Mouse (Mus musculus) kidney, adult 2 months (tissue): ENCODE measurements at regions not wholly inside any gene's neighbourhood (a gene's known extent, or its start where the extent isn't known, plus 50 kb on each side); places are given as distances from the start of the nearest gene placed in this dataset.

Source experiments
- DNase-seq: peaks from one replicate; pipeline ENCODE4 v3.0.0; 2021
- H3K27ac ChIP-seq: fragments of 200-500 bp; 2 replicates; pipeline ENCODE4 v1.5.1; 2012; ENCODE audit warnings: low read depth, low read length, control low read depth, inconsistent platforms; ENCODE audit not compliant: insufficient read depth
- H3K27me3 ChIP-seq: fragments of 200-500 bp; replicated peaks from 2 replicates; pipeline ENCODE4 v1.6.1; 2012; ENCODE audit warnings: mild to moderate bottlenecking, moderate library complexity, low read length, inconsistent platforms; ENCODE audit not compliant: control insufficient read depth, insufficient read depth
- H3K36me3 ChIP-seq: fragments of 200-500 bp; 2 replicates; pipeline ENCODE4 v1.6.1; 2012; ENCODE audit warnings: mild to moderate bottlenecking, moderate library complexity, low read length, inconsistent platforms; ENCODE audit not compliant: control insufficient read depth, insufficient read depth
- H3K4me1 ChIP-seq: fragments of 200-500 bp; 2 replicates; pipeline ENCODE4 v1.6.1; 2011; ENCODE audit warnings: low read length; ENCODE audit not compliant: control insufficient read depth, insufficient read depth
- H3K4me3 ChIP-seq: fragments of 200-500 bp; 2 replicates; pipeline ENCODE4 v1.5.1; 2011; ENCODE audit warnings: mild to moderate bottlenecking, low read depth, low read length, control low read depth; ENCODE audit not compliant: insufficient read depth
- CTCF ChIP-seq: fragments of 200-500 bp; conservative IDR thresholded peaks from 2 replicates; pipeline ENCODE4 v1.5.1; 2011; ENCODE audit warnings: low read depth, mild to moderate bottlenecking, control low read depth, low read length, moderate library complexity, mixed read lengths; ENCODE audit not compliant: insufficient read depth, insufficient read length
- POLR2A ChIP-seq: fragments of 200-500 bp; IDR thresholded peaks from one replicate; pipeline ENCODE4 v1.6.1; 2011; ENCODE audit warnings: low read depth, low read length, control low read depth
- WGBS: fragments of 180-500 bp; shearing (Covaris S2); methylation state at CpG from one replicate; pipeline ENCODE4 v1.1.7; 2018; 5-methylcytosine and 5-hydroxymethylcytosine counted together

DNA sequence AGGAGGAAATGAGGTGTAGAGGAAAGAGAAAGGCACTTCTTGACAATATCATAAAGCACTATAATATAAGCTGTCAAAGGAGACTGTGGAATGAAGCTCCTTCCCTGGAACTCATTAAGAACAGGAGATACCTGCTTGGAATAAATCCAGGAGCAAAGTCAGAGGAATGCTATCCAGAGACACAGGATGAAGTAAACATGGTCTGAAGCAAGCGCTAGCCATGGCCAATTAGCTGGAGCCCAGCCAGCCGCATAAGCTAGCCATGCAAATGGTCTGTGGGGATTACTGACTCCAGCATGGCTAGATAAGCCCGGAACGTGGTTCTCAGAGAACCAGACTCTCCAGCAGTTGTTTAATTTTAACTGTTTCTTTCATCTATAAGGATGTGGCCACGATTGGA lies 54.9 kb upstream of the Gpc3 start:
- no peak for TF ChIP-seq CTCF
- Histone ChIP-seq H3K27me3 (no peaks in the 10 kb centered on the region), H3K27ac (no peak overlapping the region), H3K4me1 (no peaks in the 10 kb centered on the region), H3K36me3 (no peaks in the 10 kb centered on the region), H3K4me3 (no peak overlapping the region)
- 49% methylated on average over 5 of the region's 5 CpGs for WGBS
- no peak for DNase-seq

- no peak overlapping the region for H3K4me3 ChIP-seq
- no peaks in the 10 kb centered on the region for H3K36me3 ChIP-seq
- 7% methylated on average over 5 of the region's 5 CpGs for WGBS
- H3K27me3 ChIP-seq = no peaks in the 10 kb centered on the region
- no peaks in the 10 kb centered on the region for H3K4me1 ChIP-seq
- H3K27ac ChIP-seq = no peak overlapping the region
- peak; percentile 51 for TF ChIP-seq CTCF
- no peak for TF ChIP-seq POLR2A
- DNase-seq = peak; percentile 36
Measured at GRCm38 (mm10) chrX:52679045-52679444, 65.3 kb upstream of the Gpc3 start.

DNA sequence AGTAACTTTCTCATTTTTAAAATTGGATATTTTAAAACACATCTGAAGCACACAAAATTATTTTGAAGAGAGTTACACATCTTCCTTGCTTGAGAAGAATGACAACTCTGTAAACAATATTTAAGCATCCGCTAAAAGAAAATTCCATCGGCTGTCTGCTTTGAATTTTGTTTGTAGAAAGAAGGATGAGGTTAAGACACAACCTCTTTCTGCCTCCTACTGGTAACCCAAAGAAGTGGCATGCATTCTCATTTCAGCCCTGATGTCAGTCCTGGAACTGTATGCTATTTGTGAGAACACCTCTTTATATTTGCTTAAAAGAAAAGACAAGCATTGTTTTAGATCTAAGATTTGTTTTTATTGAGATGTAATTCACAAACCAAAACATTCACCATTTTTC lies 80.6 kb upstream of the Gpc3 start:
- no peak overlapping the region for H3K27ac ChIP-seq
- 31% methylated on average over 2 of the region's 2 CpGs for WGBS
- no peaks in the 10 kb centered on the region for H3K36me3 ChIP-seq
- TF ChIP-seq POLR2A (no peak), CTCF (no peak)
- H3K4me3 ChIP-seq = no peak overlapping the region
- H3K27me3 ChIP-seq = no peaks in the 10 kb centered on the region
- DNase-seq = no peak
- no peaks in the 10 kb centered on the region for H3K4me1 ChIP-seq

- Histone ChIP-seq H3K27me3 (no peaks in the 10 kb centered on the region), H3K36me3 (no peaks in the 10 kb centered on the region), H3K4me3 (no peak overlapping the region), H3K4me1 (no peaks in the 10 kb centered on the region), H3K27ac (no peak overlapping the region)
- TF ChIP-seq CTCF = no peak
- TF ChIP-seq POLR2A = no peak
- WGBS = 84% methylated on average over 1 of the region's 1 CpGs
- no peak for DNase-seq
Measured at GRCm38 (mm10) chrX:52699615-52700014, 85.9 kb upstream of the Gpc3 start.

- Histone ChIP-seq H3K4me1 (no peaks in the 10 kb centered on the region), H3K27ac (no peak overlapping the region), H3K27me3 (no peaks in the 10 kb centered on the region), H3K36me3 (no peaks in the 10 kb centered on the region), H3K4me3 (no peak overlapping the region)
- 6% methylated on average over 3 of the region's 3 CpGs for WGBS
- TF ChIP-seq CTCF = no peak
- peak; percentile 11 for DNase-seq
Measured at GRCm38 (mm10) chrX:52717495-52717894, 73.5 kb upstream of the Ccdc160 start.

- no peak overlapping the region for H3K4me3 ChIP-seq
- peaks cover 2% of the 10 kb centered on the region; the same call in 1 of the 2 replicates for H3K4me1 ChIP-seq
- TF ChIP-seq POLR2A (no peak), CTCF (no peak)
- no peaks in the 10 kb centered on the region for H3K36me3 ChIP-seq
- peak; percentile 80 for DNase-seq
- H3K27me3 ChIP-seq = no peaks in the 10 kb centered on the region
- peak overlapping the region; percentile 45 for H3K27ac ChIP-seq
- 51% methylated on average over 3 of the region's 3 CpGs for WGBS
Measured at GRCm38 (mm10) chrX:52738116-52738515, 52.9 kb upstream of the Ccdc160 start.
